Mouse (Mus musculus): ENCODE measurements around the gene Smok2b.
A peak's percentile ranks its signal among the peaks of the same experiment; 100 is the strongest.
"Not testable (repeated sequence)": the region's sequence is repeated elsewhere in the genome, so short reads cannot be mapped to it uniquely, and the experiment has no call there.

Smok2b gene

GRCm38 (mm10) chr17:13239461-13239860 lies 9.4 kb downstream of the Smok2b start:
- 0 out of 2 replicates have a peak, but pooled peaks have one; percentile 6 for ATAC-seq (ENCODE audit: insufficient number of reproducible peaks, low FRiP score, low TSS enrichment)

DNA sequence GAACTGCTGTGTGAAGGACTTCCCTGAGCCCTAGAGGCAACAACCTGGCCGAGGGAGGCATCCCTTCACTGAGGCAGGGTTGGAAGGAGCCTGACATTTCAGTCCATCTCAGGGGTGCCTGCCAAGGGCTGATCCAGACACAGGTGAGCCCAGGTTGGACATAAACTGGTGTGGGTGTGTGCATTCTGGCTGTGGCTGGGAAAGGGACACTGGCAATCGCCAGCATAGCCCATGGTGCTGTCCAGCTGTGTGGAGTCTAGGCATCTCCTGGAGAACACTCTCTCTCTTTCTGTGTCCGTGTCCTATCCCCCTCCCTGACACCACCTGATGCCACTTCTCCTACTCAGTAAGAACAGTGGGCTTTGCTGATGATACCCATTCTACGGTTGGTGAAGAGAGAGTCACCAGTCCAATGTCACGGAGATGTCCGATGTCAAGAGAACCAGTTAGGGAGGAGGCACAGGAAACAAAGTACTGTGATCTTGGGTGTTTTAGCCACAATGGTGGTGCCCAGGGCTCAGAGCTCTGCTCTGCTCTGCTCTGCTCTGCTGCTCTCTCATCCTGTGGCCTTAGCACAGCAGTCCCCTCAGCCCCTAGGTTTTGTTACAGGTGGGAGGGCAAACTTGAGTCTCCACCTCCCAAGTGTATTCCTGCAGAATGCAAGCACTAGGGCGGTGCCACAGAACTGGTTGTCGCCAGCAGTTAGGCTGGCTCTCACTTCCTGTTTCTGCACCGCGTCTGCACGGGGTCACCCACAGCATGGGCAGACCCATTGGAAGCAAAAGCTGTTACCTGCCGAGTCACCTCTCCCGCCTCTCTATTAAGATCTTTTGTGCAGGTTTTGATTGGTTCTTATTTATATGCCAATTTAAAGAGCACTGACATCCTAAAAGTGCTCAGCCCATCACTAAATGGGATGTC lies 11.0 kb downstream of the Smok2b start:
- peak; percentile 57 for ATAC-seq (ENCODE audit: insufficient number of reproducible peaks, low FRiP score, low TSS enrichment)

GRCm38 (mm10) chr17:13254786-13255185 lies 24.7 kb downstream of the Smok2b start:
- not testable (repeated sequence) for ATAC-seq (ENCODE audit: insufficient number of reproducible peaks, low FRiP score, low TSS enrichment)

Data from cerebellum, adult (tissue).